Mouse (Mus musculus) heart, postnatal 0 days (tissue): ENCODE results near the gene Rasgef1b.

Experiments used
- CTCF ChIP-seq: IDR thresholded peaks from 2 replicates; pipeline ENCODE4 v1.5.1; 2016; ENCODE audit warnings: antibody characterized with exemption, control low read depth, low read depth
- EP300 ChIP-seq: IDR thresholded peaks from 2 replicates; pipeline ENCODE4 v1.6.1; 2016; ENCODE audit warnings: antibody characterized with exemption, low read depth

- TF ChIP-seq CTCF: no peak
- TF ChIP-seq EP300: no peak
Observed at GRCm38 (mm10) chr5:99478716-99479115, 250.1 kb downstream of the Rasgef1b start.
